Mouse (Mus musculus) gastrocnemius, adult 2 months (tissue): ENCODE measurements around the gene Mrps16. TPM values are rescaled to one million over a fixed set of nuclear protein-coding genes. Genes with fewer than 3 reads are reported as not detected.

Source experiments
- DNase-seq: peaks from one replicate; pipeline ENCODE4 v3.0.0; 2022
- H3K27ac ChIP-seq: fragments of 200-600 bp; 2 replicates; pipeline ENCODE4 v1.8.1; 2022; ENCODE audit warnings: mild to moderate bottlenecking
- H3K4me3 ChIP-seq: fragments of 200-600 bp; 2 replicates; pipeline ENCODE4 v1.8.1; 2022; ENCODE audit warnings: mild to moderate bottlenecking, moderate library complexity
- CTCF ChIP-seq: fragments of 200-600 bp; IDR thresholded peaks from 2 replicates; pipeline ENCODE4 v1.8.1; 2022; ENCODE audit warnings: antibody characterized with exemption, mild to moderate bottlenecking, moderate library complexity
- intact Hi-C: fragments of 180-260 bp; cut with DNase I; formaldehyde crosslinking; loops from one replicate; pipeline ENCODE4 v1.15.1; 2025
- long read RNA-seq, 2 experiments: library from polyadenylated mRNA; stranded (forward); transcript quantifications; one replicate each; pipeline ENCODE4 v2.0.0; 2021
- total RNA-seq, 2 experiments: library from RNA; stranded (reverse); gene quantifications; 2 replicates each; pipeline ENCODE4 v1.2.3; 2021

Mrps16 gene
- 10 to 100 TPM; 43.1 to 57.5 TPM for total RNA-seq
- long read RNA-seq, experiment 1, transcript Mrps16-201 (3 exons, 2,572 nt): major isoform, 58 of 68 reads
- long read RNA-seq, experiment 1, transcript Mrps16-202 (3 exons, 801 nt): minor isoform, 5 of 68 reads
- long read RNA-seq, experiment 1, partial matches to known transcripts: 2 of 68 reads
- long read RNA-seq, experiment 1, other reads (novel, unspliced or antisense): 3 of 68 reads
- long read RNA-seq, experiment 2, transcript Mrps16-201 (3 exons, 2,572 nt): major isoform, 71 of 81 reads
- long read RNA-seq, experiment 2, partial matches to known transcripts: 2 of 81 reads
- long read RNA-seq, experiment 2, other reads (novel, unspliced or antisense): 4 of 81 reads

DNA sequence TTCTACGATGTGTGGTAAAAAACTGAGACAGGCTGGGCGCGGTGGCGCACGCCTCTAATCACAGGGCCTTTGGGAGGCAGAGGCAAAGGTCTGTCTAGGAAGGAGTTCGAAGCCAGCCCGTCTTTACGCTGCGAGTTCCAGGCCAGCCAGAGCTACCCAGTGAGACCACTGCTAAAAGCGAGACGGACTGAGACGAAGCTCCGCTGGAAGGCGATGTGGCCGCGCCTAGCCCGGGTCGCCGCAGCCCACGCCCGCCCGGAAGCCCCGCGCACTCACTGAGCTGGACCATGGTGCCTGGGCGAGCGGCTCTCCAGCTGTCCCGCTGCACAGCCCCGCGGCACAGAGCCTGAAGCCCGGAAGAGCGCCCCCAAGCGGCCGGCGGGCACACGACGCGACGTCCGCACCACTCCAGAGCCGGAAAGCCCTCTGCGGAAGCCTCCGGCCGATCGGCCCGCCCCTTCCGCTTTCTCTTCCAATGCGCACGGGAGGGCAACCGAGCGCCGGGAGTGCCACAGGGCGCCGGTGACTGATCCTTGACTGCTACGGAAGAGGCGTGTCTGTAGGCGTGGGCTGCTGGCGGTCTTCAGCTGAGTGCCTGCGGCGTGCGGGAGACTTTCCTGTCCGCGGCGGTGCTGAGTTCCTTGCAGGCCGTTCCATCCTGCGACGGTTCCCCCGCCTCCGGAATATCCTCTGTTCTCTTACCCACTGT is at the start of gene Mrps16:
TSS of gene Mrps16 (minus strand) at position 430 of the 709 bp plus-strand sequence.
- intact Hi-C loops: loop anchor here (5.0 kb wide), 3 partner anchors 89 to 264 kb away; partner anchors contain the start of genes Anxa7, Myoz1 and Ppp3cb
- peak; percentile 98 for DNase-seq
- Histone ChIP-seq H3K27ac (peak within 1 kb of the TSS; percentile 98), H3K4me3 (peak within 1 kb of the TSS; percentile 84)
- TF ChIP-seq CTCF: no peak

- H3K27ac ChIP-seq: no peak overlapping the region
- TF ChIP-seq CTCF: no peak
- no peak overlapping the region for H3K4me3 ChIP-seq
- intact Hi-C loops: no loop called here
- DNase-seq: no peak
Measured at GRCm38 (mm10) chr14:20442252-20442651, 48.8 kb upstream of the Mrps16 start.

- no peak for TF ChIP-seq CTCF
- no peak for DNase-seq
- H3K4me3 ChIP-seq: no peak overlapping the region
- no peak overlapping the region for H3K27ac ChIP-seq
- intact Hi-C loops: loop anchor here (5.0 kb wide), 1 partner anchor 40 kb away; no protein-coding TSS in a partner anchor
Measured at GRCm38 (mm10) chr14:20436976-20437375, 43.5 kb upstream of the Mrps16 start.

- TF ChIP-seq CTCF: no peak; the same call in 1 of the 2 replicates
- H3K4me3 ChIP-seq: peak overlapping the region; percentile 62
- intact Hi-C loops: no loop called here
- DNase-seq: peak; percentile 54
- H3K27ac ChIP-seq: peak overlapping the region; percentile 91
Measured at GRCm38 (mm10) chr14:20432420-20432819, 39.0 kb upstream of the Mrps16 start.

DNA sequence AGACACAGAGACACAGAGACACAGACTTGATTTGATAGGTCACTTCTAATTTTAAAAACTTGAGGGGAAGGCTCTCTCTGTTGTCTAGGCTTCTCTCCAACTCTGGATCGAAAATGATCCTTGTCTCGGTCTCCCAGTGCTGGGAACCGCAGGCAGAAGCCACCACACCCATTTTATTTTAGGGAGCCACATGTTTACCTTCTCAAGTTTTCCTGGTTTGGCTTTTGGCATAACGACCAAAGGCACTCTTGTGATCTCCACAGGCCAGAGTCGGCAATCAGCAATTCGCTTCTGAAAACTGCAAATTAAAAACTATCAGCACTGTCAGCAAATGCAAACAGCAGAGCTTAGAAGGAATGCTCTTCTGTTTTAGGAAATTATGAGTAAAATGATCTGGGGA is 38.3 kb upstream of the Mrps16 start:
- peak; percentile 51 for DNase-seq
- H3K4me3 ChIP-seq: peak overlapping the region; percentile 62
- intact Hi-C loops: no loop called here
- peak overlapping the region; percentile 91 for H3K27ac ChIP-seq
- no peak for TF ChIP-seq CTCF

- no peak for DNase-seq
- H3K27ac ChIP-seq: peak overlapping the region; percentile 38; the same call in 1 of the 2 replicates
- H3K4me3 ChIP-seq: no peak overlapping the region
- TF ChIP-seq CTCF: no peak
- intact Hi-C loops: no loop called here
Measured at GRCm38 (mm10) chr14:20429833-20430232, 36.4 kb upstream of the Mrps16 start.

DNA sequence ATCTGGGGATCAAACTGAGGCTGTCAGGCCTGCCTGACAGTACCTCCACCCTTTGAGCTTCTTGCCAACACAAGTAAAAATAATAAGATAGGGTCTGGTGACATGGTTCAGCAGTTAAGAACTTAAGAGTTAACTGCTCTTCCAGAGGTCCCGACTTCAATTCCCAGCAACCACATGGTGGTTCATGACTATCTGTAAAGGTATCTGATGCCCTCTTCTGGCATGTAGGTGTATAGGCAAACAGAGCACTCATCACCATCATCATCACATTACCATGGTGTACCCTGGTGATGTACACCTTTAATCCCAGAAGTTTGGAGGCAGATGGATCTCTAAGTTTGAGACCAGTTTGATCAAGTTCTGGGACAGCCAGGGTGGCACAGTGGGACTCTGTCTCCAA is 35.2 kb upstream of the Mrps16 start:
- DNase-seq: no peak
- no peak overlapping the region for H3K4me3 ChIP-seq
- no peak overlapping the region for H3K27ac ChIP-seq
- TF ChIP-seq CTCF: peak; percentile 29; the same call in 1 of the 2 replicates
- intact Hi-C loops: no loop called here

GRCm38 (mm10) chr14:20423046-20423445 is 29.6 kb upstream of the Mrps16 start:
- TF ChIP-seq CTCF: no peak
- no peak for DNase-seq
- intact Hi-C loops: no loop called here
- Histone ChIP-seq H3K4me3 (no peak overlapping the region), H3K27ac (no peak overlapping the region)

DNA sequence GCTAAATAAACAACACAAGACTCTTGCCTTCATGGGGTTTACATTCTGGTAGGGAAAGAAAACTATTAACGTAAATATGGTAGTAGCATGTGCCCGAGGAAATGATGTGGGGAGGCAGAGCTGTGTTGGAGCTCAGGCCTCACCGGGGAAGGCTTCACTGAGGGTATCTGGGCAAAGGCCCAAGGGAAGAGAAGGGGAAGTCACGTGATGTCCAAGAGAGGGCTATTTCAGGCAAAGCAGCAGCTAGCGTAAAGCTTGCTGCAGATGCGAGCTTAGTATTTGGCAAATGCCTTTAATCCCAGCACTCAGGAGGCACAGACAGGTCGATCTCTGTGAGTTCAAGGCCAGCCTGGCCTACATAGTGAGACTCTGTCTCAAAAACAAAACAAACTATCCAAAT is 28.8 kb upstream of the Mrps16 start:
- DNase-seq: no peak
- no peak for TF ChIP-seq CTCF
- no peak overlapping the region for H3K27ac ChIP-seq
- intact Hi-C loops: no loop called here
- no peak overlapping the region for H3K4me3 ChIP-seq

GRCm38 (mm10) chr14:20400071-20400470 is 6.6 kb upstream of the Mrps16 start:
- peak; percentile 81 for TF ChIP-seq CTCF
- no peak overlapping the region for H3K4me3 ChIP-seq
- intact Hi-C loops: loop anchor here (2.0 to 5.0 kb wide), 2 partner anchors 25 to 77 kb away; no protein-coding TSS in a partner anchor
- DNase-seq: peak; percentile 60
- no peak overlapping the region for H3K27ac ChIP-seq

DNA sequence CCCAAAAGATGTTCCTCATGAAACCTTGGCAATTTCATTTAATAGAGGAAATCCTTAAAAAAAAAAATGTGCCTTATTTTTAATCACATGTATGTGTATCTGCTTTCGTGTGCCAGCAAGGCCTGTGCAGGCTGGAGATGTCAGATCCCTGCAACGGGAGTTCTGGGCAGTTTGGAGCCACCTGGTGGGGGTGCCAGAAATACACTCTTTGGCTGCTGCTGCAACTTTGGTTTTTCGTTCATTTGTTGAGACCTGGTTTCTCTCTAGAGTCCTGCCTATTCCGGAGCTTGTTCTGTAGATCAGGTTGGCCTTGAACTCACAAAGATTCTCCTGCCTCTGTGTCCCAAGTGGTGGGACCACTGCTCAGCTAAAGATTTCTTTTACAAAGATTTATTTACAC is 5.4 kb upstream of the Mrps16 start:
- peak overlapping the region; percentile 71 for H3K27ac ChIP-seq
- intact Hi-C loops: loop anchor here (1.0 kb wide), 1 partner anchor 165 kb away; no protein-coding TSS in a partner anchor
- H3K4me3 ChIP-seq: no peak overlapping the region
- peak; percentile 53 for TF ChIP-seq CTCF
- DNase-seq: peak; percentile 62

DNA sequence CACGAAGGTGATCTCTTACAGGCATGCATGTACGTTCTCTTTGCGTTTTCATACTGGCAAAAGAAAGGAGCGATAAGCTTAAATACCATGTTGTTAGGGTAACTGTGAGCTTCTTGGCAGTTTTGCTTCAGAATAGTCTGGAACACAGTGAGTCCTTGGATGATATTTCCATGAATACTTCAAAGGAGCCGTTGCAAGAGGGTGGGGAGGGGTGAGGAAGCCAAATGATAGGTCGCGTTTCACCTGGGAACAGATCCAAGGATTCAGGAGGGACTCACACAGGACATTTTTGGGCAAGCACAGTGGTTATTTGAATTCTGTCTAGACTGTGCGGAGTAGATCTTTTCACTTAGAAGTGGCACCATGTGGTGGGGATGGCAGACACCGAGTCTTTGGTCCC is 3.8 kb upstream of the Mrps16 start:
- TF ChIP-seq CTCF: no peak
- Histone ChIP-seq H3K27ac (peak overlapping the region; percentile 71), H3K4me3 (0 out of 2 replicates have a peak overlapping the region, but pooled peaks have one; percentile 9)
- intact Hi-C loops: no loop called here
- DNase-seq: no peak

DNA sequence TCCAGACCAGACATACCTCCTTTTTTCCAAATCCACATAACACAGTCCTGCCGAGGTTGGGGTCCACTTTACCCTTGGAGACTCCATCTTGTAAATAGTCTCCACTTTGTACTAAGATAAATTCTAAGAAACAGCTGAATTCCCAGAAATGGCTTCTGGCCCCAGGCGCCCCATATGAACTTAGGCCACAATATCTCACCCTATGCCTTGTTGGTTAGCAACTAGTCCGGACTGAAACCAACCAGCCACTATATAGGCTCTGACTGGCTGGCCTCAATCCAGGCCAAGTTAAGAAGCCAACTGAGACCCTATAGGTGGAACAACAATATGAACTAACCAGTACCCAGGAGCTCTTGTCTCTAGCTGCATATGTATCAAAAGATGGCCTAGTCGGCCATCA is 1.1 kb downstream of the Mrps16 start:
- intact Hi-C loops: loop anchor here (5.0 kb wide), 3 partner anchors 90 to 265 kb away; partner anchors contain the start of genes Anxa7, Myoz1 and Ppp3cb

More for the DNA sequence above, 1.1 kb downstream of the Mrps16 start:
- Histone ChIP-seq H3K27ac (no peak overlapping the region), H3K4me3 (peak overlapping the region; percentile 40; the same call in 1 of the 2 replicates)
- TF ChIP-seq CTCF: no peak
- no peak for DNase-seq
